ENCODE assay signal across 8 mouse cellular contexts in the genomic region with DNA sequence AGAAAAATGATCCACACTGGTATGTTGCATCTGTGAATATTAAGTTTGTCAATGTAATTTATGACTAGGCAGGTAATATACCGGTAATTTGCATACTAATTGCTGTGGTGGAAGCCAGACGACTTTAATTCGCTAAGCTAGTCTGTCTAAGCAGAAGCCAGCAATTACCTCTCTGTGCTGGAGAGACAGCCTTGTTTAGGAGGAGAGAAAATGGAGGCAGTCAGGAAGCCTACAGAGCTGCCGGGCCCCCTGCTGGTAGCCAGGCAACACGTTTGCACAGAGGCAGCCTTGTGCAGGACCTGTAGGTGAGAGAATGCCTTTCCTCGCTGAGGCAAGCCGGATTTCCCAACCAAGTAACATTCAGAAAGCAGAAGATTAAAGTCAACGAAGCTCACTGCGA.
DNase-seq lines count a peak whose midpoint lies in the region; ATAC-seq and TF ChIP-seq lines count a peak whose summit lies in the region.

No protein-coding gene starts in this region.

- H3K36me3 ChIP-seq in ES-Bruce4 (ENCODE audit: control insufficient read depth, insufficient read depth, low read length, poor library complexity, severe bottlenecking), result no peaks in the 10 kb centered on the region
- no peaks in the 10 kb centered on the region for H3K36me3 ChIP-seq in forebrain, embryonic 13.5 days (ENCODE audit: poor library complexity, severe bottlenecking)
- H3K36me3 ChIP-seq in liver, postnatal 0 days (replicated peaks; ENCODE audit: insufficient read depth, low read length), result no peaks in the 10 kb centered on the region
- H3K36me3 ChIP-seq in neural tube, embryonic 14.5 days (ENCODE audit: control insufficient read depth, insufficient read depth, low read length), result no peaks in the 10 kb centered on the region
- H3K36me3 ChIP-seq in testis, adult 2 months (ENCODE audit: control insufficient read depth, insufficient read depth, low read length), result no peaks in the 10 kb centered on the region

- peak; percentile 83 to 86 for DNase-seq in heart, postnatal 10 days
- DNase-seq in kidney, postnatal 4 days, result peak; percentile 87 to 90
- DNase-seq in liver, postnatal 0 days, result peak; percentile 83

- 3% methylated on average over 9 of the region's 9 CpGs for whole genome bisulfite sequencing in forebrain, embryonic 13.5 days
- WGBS in liver, postnatal 0 days (ENCODE audit: insufficient replicate concordance), result 4% methylated on average over 9 of the region's 9 CpGs
- 8% methylated on average over 9 of the region's 9 CpGs for WGBS in neural tube, embryonic 14.5 days

- H3K9ac ChIP-seq in ES-Bruce4 (ENCODE audit: low read depth, poor library complexity, severe bottlenecking), result no peak overlapping the region
- no peak overlapping the region for H3K9ac ChIP-seq in forebrain, embryonic 13.5 days
- no peak overlapping the region for H3K9ac ChIP-seq in liver, postnatal 0 days (replicated peaks)
- no peak overlapping the region for H3K9ac ChIP-seq in neural tube, embryonic 14.5 days (replicated peaks; ENCODE audit: low read depth, low read length)

- no peak overlapping the region for H3K4me3 ChIP-seq in ES-Bruce4 (ENCODE audit: low read depth, low read length)
- H3K4me3 ChIP-seq in forebrain, embryonic 13.5 days, result no peak overlapping the region
- no peak overlapping the region for H3K4me3 ChIP-seq in liver, postnatal 0 days (ENCODE audit: low read depth, low read length)
- H3K4me3 ChIP-seq in neural tube, embryonic 14.5 days (ENCODE audit: low read depth, low read length), result no peak overlapping the region
- H3K4me3 ChIP-seq in testis, adult 2 months (ENCODE audit: control insufficient read depth, low read depth, low read length), result no peak overlapping the region

- no peaks in the 10 kb centered on the region for H3K27me3 ChIP-seq in ES-Bruce4 (ENCODE audit: control insufficient read depth, insufficient read depth, low read length, poor library complexity, severe bottlenecking)
- H3K27me3 ChIP-seq in forebrain, embryonic 13.5 days, result no peaks in the 10 kb centered on the region
- no peaks in the 10 kb centered on the region for H3K27me3 ChIP-seq in liver, postnatal 0 days (ENCODE audit: insufficient read depth, low read length)
- no peaks in the 10 kb centered on the region for H3K27me3 ChIP-seq in neural tube, embryonic 14.5 days (ENCODE audit: control insufficient read depth, insufficient read depth, low read length)
- H3K27me3 ChIP-seq in testis, adult 2 months (ENCODE audit: control insufficient read depth, insufficient read depth, low read length), result no peaks in the 10 kb centered on the region

- H3K27ac ChIP-seq in ES-Bruce4 (ENCODE audit: insufficient read depth, low read length), result no peak overlapping the region
- peak overlapping the region; percentile 26 for H3K27ac ChIP-seq in forebrain, embryonic 13.5 days
- H3K27ac ChIP-seq in liver, postnatal 0 days (ENCODE audit: low read depth), result peak overlapping the region; percentile 13; the same call in 1 of the 2 replicates
- H3K27ac ChIP-seq in neural tube, embryonic 14.5 days (ENCODE audit: low read depth, low read length), result peak overlapping the region; percentile 70
- no peak overlapping the region for H3K27ac ChIP-seq in testis, adult 2 months (ENCODE audit: control insufficient read depth, insufficient read depth, low read depth, low read length)

- peaks cover 5% of the 10 kb centered on the region for H3K4me1 ChIP-seq in ES-Bruce4 (ENCODE audit: control insufficient read depth, insufficient read depth, low read length)
- H3K4me1 ChIP-seq in forebrain, embryonic 13.5 days, result peaks cover 16% of the 10 kb centered on the region
- peaks cover 3% of the 10 kb centered on the region; the same call in 1 of the 2 replicates for H3K4me1 ChIP-seq in liver, postnatal 0 days (ENCODE audit: insufficient read depth)
- peaks cover 21% of the 10 kb centered on the region; the same call in 1 of the 2 replicates for H3K4me1 ChIP-seq in neural tube, embryonic 14.5 days (ENCODE audit: control insufficient read depth, insufficient read depth, low read length)
- peaks cover 2% of the 10 kb centered on the region; the same call in 1 of the 2 replicates for H3K4me1 ChIP-seq in testis, adult 2 months (ENCODE audit: control insufficient read depth, insufficient read depth, low read length)

- peak; percentile 76 for TF ChIP-seq CTCF in ES-Bruce4 (IDR thresholded peaks at IDR 0.05; ENCODE audit: low read depth, low read length)
- TF ChIP-seq CTCF in liver, postnatal 0 days (IDR thresholded peaks at IDR 0.05; ENCODE audit: low read depth), result peak; percentile 95
- peak; percentile 63 for TF ChIP-seq CTCF in testis, adult 2 months (IDR thresholded peaks at IDR 0.05; ENCODE audit: control insufficient read depth, insufficient read depth, insufficient replicate concordance, low read depth, low read length)

- intact Hi-C loops in heart, postnatal 10 days (cut with DNase I), result loop anchor here (1.0 to 5.0 kb wide), 3 partner anchors 36 to 225 kb away; partner anchors contain the start of gene Tnpo1

- no peak for TF ChIP-seq POLR2A in ES-Bruce4 (IDR thresholded peaks at IDR 0.05; ENCODE audit: insufficient read depth, low read length)
- no peak for TF ChIP-seq POLR2A in testis, adult 2 months (IDR thresholded peaks at IDR 0.05; ENCODE audit: control insufficient read depth, low read depth, low read length)

- 0 out of 2 replicates have a peak, but pooled peaks have one; percentile 66 for ATAC-seq in cerebellum, adult (ENCODE audit: insufficient number of reproducible peaks, low FRiP score, low TSS enrichment)
- peak; percentile 97 for ATAC-seq in forebrain, embryonic 13.5 days
- peak; percentile 77 for ATAC-seq in liver, postnatal 0 days
- peak; percentile 96 for ATAC-seq in neural tube, embryonic 14.5 days (ENCODE audit: low read depth)

- H3K9me3 ChIP-seq in ES-Bruce4 (replicated peaks; ENCODE audit: control insufficient read depth, insufficient read depth, low read length, poor library complexity, severe bottlenecking), result peaks cover 7% of the 10 kb centered on the region
- H3K9me3 ChIP-seq in forebrain, embryonic 13.5 days (replicated peaks), result no peaks in the 10 kb centered on the region
- H3K9me3 ChIP-seq in liver, postnatal 0 days (ENCODE audit: low read length), result no peaks in the 10 kb centered on the region
- no peaks in the 10 kb centered on the region for H3K9me3 ChIP-seq in neural tube, embryonic 14.5 days (ENCODE audit: control insufficient read depth, low read length)

- TF ChIP-seq EP300 in ES-Bruce4 (IDR thresholded peaks at IDR 0.05; ENCODE audit: insufficient read depth, low read depth, low read length), result 0 out of 2 replicates have a peak, but pooled peaks have one; percentile 49
- TF ChIP-seq EP300 in liver, postnatal 0 days (IDR thresholded peaks at IDR 0.05; ENCODE audit: low read depth), result no peak

- peak overlapping the region; percentile 23 for H3K4me2 ChIP-seq in forebrain, embryonic 13.5 days
- H3K4me2 ChIP-seq in liver, postnatal 0 days (ENCODE audit: low read depth, low read length), result no peak overlapping the region
- H3K4me2 ChIP-seq in neural tube, embryonic 14.5 days (ENCODE audit: low read depth, low read length), result no peak overlapping the region; the same call in 1 of the 2 replicates

Comparison
In these comparisons a context has a peak if more than half of its experiments do, and no peak if none do; other contexts are left out.
1. H3K27ac ChIP-seq: peak in forebrain, embryonic 13.5 days (single experiment), liver, postnatal 0 days (single experiment) and neural tube, embryonic 14.5 days (single experiment); none in ES-Bruce4 (single experiment) and testis, adult 2 months (single experiment).
2. Peak in every context shown above with its lines, with median percentiles within 50 percentile points of each other: CTCF ChIP-seq, ATAC-seq and DNase-seq.